Mouse (Mus musculus) urinary bladder, postnatal 36 days (tissue): ENCODE results near the gene Rfc4.

ENCODE experiments used
- DNase-seq, 2 experiments: peaks; one replicate each; pipeline ENCODE4 v3.0.0; 2022; ENCODE audit warnings: low spot score in 2 of 2, mixed read lengths in 1 of 2

Rfc4 gene

GRCm38 (mm10) chr16:23135421-23136149 is 8.0 kb upstream of the Rfc4 start:
- no peak for DNase-seq

GRCm38 (mm10) chr16:23132336-23132735 is 4.8 kb upstream of the Rfc4 start:
- no peak for DNase-seq

- DNase-seq = no peak
Observed at GRCm38 (mm10) chr16:23130303-23130702, 2.8 kb upstream of the Rfc4 start.

- no peak for DNase-seq
Observed at GRCm38 (mm10) chr16:23127311-23127672, 245 bp downstream of the Rfc4 start.

- no peak for DNase-seq
Observed at GRCm38 (mm10) chr16:23124398-23124797, 3.1 kb downstream of the Rfc4 start.

GRCm38 (mm10) chr16:23123104-23123503 is 4.4 kb downstream of the Rfc4 start:
- DNase-seq = no peak

GRCm38 (mm10) chr16:23122446-23122845 is 5.1 kb downstream of the Rfc4 start:
- no peak for DNase-seq

- no peak for DNase-seq
Observed at GRCm38 (mm10) chr16:23117173-23117572, 10.4 kb downstream of the Rfc4 start.

- no peak for DNase-seq
Observed at GRCm38 (mm10) chr16:23115486-23115885, 12.1 kb downstream of the Rfc4 start.

GRCm38 (mm10) chr16:23114339-23115171 is 13.0 kb downstream of the Rfc4 start:
- no peak for DNase-seq

- DNase-seq = no peak
Observed at GRCm38 (mm10) chr16:23113903-23114302, 13.6 kb downstream of the Rfc4 start.

GRCm38 (mm10) chr16:23112861-23113435 is 14.6 kb downstream of the Rfc4 start:
- no peak for DNase-seq

- no peak for DNase-seq
Observed at GRCm38 (mm10) chr16:23112348-23112747, 15.2 kb downstream of the Rfc4 start.

- DNase-seq = no peak
Observed at GRCm38 (mm10) chr16:23109350-23110280, 17.9 kb downstream of the Rfc4 start.

- DNase-seq = no peak
Observed at GRCm38 (mm10) chr16:23108943-23109342, 18.6 kb downstream of the Rfc4 start.

GRCm38 (mm10) chr16:23107946-23108759 is 19.4 kb downstream of the Rfc4 start:
- peak; percentile 80 to 83 for DNase-seq

- peak; percentile 92 for DNase-seq
Observed at GRCm38 (mm10) chr16:23107231-23107942, 20.1 kb downstream of the Rfc4 start, which contains the start of gene Eif4a2. Gene Eif4a2 (plus strand): TSS chr16:23107444.

- no peak for DNase-seq
Observed at GRCm38 (mm10) chr16:23106121-23106520, 21.4 kb downstream of the Rfc4 start.

- DNase-seq = no peak
Observed at GRCm38 (mm10) chr16:23103841-23104240, 23.7 kb downstream of the Rfc4 start.
